Mouse (Mus musculus): ENCODE measurements around the gene Kif26b.

Gene Kif26b

DNA sequence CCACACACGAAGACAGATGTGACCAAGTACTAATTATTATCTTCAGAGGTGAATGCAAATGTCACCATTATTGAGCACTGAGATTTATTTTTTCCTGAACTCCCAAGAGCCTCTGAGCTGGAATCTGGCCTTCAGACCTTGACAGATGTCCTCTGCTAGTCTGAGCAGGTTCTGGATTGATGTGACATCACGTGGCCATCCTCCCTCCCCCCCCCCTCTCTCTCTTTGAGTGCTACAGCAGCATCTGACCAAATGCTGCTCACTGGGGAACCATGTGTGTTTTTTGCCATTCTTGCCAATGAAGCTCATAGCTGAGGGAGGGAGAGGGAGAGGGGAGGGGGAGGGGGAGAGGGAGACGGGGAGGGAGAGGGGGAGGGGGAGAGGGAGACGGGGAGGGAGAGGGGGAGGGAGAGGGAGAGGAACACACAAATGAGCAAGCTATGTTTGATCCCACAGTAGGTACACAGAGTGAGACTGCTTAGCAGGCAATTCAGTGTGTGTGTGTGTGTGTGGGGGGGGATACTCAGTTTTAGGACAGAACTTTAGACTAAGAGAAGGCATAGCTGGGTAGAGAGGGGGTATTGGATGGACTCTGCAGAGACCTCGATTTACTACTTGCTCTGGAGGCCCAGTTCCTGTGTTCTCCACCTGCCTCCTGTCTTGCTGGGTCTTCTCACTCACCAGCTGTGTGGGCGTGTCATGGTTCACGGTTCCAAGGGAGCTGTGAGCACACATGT is 241.9 kb downstream of the Kif26b start:
- no peak for DNase-seq (ENCODE audit: low spot score)

DNA sequence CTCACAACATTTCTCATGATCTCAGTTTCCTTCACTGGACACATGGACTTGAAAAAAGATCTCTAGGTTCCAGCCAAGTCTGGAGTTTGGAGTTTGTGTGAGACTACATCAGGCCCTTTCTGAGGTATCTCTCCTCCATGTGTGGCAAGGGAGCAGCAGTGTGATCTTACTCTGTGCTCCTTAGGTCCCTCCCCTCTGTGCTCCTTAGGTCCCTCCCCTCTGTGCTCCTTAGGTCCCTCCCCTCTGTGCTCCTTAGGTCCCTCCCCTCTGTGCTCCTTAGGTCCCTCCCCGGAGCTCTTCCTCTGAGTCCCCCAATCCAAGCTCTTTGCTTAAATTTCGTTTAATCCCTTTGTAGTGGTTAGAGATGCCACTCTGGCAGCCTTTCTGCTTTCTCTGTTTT is 250.8 kb downstream of the Kif26b start:
- DNase-seq (ENCODE audit: low spot score) = no peak

DNA sequence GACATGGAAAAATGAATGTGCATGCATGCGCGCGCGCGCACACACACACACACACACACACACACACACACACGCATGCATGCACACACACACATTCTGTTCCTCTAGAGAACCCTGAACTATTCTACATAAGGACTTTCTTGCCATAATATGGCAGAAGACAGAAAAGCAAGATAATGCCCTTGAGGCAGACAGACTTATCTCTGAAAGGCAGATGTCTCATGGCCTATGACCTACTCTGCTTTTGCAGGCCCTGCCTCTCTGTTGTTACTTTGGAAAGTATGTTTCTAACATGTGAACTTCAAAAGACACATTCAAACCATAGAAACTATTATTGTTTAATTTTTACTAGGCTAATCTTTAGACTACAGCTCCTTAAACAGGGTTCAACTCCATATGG is 255.1 kb downstream of the Kif26b start:
- DNase-seq (ENCODE audit: low spot score) = no peak

DNA sequence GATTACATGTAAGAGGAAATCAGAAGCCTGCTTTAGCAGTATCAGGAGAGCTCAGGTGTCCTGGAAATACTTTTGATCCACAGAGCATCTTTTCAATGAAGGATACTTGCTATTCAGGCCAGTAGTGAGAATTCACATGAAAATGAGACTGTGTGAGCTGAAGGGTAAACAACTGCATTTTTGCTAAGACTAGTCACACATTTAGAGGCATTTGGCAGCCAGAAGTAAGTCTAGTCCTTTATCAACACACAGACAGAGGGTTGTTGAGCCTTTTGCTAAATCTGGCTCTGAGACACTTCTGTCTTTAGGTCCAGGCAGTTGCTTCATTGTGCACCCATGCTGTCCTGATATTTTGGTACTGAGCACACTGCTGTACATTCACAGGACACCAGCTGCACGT is 262.3 kb downstream of the Kif26b start:
- DNase-seq (ENCODE audit: low spot score) = no peak

DNA sequence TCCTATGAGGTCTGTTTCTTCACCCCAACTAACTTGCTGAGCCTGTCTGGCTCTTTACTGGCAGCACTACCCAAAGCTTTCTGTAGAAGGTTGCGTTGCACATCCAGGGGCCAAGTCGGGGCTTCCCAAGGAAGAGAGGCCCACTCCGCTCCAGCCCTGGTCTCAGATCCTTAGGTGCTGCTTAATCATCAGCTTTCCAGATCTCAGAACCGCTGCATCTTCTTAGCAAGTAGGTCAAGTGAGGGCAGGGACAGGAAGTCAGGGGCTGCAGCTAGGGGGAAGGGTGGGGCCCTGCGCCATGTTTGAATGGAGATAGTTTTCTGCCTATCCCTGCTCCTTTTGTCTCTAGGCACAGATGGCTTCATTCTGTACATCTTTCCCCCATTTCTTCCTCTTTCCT is 263.8 kb downstream of the Kif26b start:
- DNase-seq (ENCODE audit: low spot score) = no peak

DNA sequence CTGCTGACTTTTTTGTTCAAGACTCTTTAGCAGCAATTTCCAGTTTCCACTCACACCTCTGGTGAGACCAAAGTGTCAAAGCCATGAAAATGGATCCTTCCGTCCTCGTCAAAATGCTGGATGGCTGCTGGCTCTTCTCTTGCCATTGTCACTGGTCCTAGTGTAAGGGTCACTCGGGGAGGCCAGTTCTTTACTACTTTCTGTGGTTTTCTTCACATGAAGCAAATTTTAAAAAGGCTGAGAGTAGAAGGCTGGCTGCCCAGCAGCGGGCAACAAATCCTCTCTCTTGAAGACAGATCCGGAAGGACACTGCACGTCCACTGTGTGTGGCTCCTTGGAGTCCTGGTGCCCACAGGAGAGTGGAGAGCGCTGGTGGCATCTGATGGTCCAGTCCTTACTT is 265.9 kb downstream of the Kif26b start:
- no peak for DNase-seq (ENCODE audit: low spot score)

DNA sequence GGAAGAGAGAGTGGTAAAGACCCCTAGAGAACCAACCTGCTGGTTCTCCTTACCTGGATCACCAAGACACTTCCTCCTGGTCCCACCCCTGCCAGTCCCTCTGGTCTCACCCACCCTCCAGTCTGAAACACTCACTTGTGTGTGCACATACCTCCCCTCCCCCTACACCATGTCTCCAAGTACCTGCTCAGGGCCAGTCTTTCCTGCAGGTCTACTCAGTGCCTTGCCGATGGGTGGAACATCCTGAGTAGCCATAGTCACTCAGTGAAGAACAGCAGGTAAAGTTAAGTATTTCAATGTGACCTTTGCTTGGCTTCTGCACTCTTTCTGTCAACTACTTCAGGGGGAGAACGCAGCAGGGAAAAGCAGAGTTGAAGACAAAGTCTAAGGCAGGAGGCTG is 268.5 kb downstream of the Kif26b start:
- DNase-seq (ENCODE audit: low spot score) = no peak

DNA sequence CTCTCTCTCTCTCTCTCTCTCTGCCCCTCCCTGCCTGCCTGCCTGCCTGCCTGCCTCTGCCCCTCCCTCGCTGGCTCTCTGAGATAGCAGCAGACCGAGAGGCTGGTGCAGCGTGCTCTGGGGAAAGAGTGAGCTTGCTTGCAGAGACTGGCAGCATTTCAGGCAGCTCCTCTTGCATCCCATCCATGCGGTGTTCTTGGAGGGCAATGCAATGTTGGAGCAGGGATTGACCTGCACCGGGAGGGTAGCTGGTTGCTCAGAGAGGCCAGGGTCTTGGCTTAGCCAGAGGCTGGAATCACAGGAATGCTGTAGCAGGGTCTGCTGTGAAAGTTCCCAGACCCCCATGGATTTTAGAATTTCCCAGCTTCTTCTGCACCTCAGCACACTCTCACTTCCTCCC is 269.4 kb downstream of the Kif26b start:
- DNase-seq (ENCODE audit: low spot score) = peak; percentile 18

DNA sequence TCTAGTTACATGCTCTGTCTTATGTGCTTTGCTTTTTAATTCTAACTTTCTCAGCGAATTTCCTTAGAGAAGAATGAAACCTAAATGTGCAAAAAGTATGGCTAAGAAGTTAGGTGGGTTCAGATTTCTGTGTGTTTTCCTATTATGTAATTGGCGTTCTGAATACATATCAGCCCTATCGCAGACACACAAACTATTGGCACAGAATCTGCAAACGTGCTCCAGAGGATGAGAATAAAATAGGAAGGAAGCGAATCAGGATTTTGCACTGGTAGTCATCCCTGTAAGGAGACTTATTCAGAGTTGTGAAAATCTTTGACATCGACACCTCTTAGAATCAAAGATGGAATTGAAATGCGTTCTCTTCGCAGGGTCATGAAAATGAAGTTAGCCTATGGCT is 270.0 kb downstream of the Kif26b start:
- no peak for DNase-seq (ENCODE audit: low spot score)

DNA sequence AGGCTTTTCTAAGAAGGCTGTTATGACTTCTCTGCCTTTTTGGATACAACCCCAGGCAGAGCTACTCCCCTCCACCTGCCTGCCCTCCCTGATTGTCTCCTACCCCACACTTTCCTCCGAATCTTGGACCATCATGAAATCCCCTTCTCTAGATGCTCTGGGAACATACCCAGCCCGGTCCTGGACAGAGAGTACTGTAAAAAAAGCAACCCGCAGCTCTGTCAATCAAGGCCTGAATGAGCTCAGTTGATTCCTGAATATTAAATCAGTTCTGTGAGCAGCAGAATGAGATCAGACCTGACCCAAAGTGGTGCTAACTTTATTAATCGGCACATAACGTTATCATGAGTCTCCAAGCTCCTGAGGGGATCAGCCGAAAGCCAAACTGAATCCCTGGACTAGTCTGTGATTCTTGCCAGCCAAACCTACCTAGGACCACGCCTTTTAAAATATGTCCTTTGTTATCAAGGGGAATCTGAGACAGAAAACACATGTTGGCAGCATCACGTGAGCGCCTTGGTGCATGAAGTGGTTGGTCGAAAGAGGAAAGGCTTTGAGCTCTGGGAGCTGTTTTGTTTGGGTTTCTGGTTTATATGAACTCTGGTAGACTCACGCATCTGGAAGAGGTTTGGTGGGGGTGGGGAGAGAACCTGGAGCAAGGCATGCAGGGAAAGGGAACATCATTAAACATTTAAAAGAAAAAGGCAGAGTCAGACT is 271.1 kb downstream of the Kif26b start:
- DNase-seq (ENCODE audit: low spot score) = peak; percentile 48

DNA sequence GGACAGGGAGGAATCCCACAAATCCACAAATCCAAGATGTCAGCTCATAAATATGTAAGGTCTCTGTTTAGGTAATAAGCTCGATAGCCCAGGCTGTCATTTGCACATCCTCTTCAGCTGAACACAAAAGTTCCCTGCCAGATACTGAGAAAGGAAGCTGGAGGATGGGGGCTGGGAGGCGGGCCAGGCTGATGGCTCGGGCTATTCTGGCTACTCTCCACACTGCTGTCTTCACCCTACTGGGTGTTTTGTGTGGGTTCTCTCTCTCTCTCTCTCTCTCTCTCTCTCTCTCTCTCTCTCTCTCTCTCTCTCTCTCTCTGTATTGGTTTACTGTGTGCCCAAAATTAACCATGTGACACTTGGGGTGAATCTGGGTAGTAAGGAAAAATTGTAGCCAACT is 274.2 kb downstream of the Kif26b start:
- no peak for DNase-seq (ENCODE audit: low spot score)

DNA sequence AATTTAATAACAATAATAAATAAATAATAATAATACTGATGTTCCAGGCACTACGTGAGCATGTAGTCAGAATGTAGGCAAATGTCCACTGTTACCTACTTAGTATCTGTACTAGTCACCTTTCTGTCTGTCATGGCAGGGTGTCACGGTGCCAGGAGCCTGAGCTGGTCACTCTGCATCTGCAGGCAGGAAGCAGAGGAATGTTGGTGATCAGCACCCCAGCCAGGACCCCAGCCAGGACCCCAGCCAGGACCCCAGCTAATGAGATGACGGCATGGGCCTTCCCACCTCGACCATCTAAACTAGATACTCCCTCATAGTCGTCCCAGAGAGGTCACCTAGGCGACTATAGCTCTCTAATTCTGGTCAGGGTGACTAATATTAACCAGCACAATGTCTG is 288.6 kb downstream of the Kif26b start:
- DNase-seq (ENCODE audit: low spot score) = no peak

DNA sequence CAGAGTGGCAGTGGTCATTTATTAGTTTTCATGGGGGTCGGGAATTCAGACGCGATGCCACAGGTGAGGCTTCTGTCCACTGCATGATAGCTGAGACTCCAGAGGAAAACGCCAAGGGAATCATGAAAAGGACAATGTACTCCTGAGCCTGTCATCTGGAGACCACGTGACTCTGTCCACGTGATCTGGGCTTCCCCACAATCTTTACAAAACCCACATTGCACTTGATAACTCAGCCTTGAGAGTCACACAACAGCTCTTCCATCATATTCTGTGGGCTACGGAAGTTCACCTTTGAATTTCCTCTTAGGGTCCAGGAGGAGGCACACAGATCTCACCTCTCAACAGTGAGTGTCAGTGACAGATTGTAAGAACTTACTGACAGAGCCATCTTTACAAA is 290.1 kb downstream of the Kif26b start:
- no peak for DNase-seq (ENCODE audit: low spot score)

DNA sequence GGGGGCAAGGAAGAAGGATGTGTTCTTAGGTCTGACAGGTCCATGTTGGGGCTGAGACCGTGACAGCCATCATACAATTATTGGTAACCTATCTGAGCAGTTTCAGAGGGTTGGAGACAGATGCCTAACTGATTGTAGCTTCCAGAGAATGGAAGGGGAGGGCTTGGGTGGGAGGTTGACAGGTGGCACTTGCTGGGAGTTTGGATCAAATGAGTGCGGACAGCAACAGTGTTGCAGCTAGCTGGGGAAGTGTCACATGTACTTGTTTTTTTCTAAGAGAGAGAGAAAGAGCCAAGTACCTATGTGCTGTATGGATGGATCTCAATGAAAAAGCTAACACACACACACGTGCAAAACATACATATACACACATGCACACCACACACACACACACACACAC is 291.2 kb downstream of the Kif26b start:
- DNase-seq (ENCODE audit: low spot score) = no peak

DNA sequence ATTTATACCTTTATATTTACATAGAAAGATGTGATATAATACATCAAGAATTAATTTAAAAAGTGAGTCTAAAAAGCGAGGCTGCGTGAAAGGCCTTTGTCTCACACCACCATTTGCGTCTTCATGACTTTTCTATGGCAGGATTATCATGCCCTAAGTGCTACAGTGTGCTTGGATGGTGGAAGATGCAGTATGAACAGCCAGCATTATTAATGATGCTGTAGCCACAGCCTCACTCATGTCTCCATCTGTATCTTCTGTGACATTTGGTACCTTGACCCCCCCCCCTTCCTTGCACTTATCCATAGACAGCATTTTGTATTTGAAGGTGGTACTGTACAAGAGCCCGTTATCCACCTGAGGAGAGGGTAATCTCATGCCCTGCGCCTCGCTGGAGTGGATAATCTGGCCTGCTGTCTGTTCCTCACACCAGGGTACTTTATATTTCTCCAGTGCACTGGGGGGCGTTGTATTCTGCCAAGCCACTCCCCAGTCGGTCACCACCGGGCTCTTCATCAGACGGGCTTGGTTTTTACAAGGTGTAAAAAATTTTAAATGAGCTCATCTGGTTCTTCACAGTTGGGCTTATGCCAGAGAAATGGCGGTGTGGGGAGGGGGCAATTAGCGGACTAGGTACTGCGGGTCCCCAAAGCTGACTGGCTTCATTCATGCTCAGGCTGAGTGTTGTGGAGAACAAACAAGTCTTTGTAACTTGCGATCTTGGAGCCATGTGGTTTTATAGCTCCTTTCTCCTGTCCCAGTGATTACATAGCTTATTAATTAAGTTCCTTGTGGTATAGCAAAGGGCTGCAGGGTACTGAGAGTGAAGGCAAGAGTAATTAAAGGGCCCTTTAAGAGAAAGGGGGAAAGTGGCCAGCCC is 291.9 kb downstream of the Kif26b start:
- DNase-seq (ENCODE audit: low spot score) = no peak

DNA sequence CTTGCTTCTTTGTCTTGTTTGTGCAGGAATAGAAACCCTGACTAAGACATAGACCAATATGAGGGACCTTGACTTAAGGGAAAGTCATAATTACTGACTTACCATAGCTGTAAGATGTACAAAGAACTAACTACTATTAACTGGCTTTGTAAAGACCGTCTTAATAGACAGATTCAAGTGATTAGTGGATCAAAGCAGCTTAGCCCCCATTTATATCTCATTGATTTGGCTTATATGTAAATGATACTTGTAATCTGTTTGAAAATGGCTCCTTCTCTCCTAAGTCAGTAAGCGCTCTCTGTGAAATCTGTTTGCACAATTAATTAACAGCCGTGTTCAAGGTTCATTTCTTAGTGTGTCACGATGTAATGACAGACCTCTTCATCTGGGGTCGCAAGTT is 295.9 kb downstream of the Kif26b start:
- no peak for DNase-seq (ENCODE audit: low spot score)

DNA sequence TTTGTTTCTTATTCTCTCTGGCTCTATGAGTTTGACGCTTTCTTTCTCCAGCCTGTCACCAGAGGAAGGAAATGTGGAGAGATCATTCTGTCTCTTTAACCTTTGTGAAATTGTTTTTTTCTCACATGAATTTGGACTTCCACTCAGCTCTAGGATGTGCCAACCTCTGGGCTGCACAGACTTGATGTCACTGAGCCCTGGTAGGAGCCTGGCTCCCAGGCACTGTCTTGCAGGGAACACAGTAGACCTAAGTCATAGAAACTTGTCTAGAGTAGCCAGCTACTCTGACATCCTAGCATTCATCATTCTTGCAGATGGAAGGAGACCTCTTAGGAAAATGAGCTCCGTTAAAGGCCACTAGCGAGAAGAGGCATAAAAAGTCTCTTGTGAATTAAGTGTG is 298.3 kb downstream of the Kif26b start:
- DNase-seq (ENCODE audit: low spot score) = no peak

DNA sequence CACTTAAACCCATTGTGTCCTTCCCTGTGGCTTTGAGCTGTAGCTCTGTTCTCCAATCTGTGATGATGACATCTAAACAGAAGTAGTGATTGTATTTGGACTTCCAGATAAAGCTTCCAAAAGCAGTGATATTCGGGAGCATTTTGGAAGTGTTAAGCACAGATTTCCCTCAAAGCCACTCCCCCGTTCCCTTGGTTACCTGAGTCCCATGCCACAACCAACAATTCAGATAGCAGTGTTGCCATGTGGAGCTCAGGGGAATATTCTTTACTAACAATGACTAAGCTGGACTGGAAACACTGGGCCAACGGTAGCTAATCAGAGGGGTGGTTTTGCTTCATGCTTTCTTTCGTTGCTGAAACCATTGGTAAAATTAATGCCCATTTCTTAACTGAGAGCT is 300.5 kb downstream of the Kif26b start:
- DNase-seq (ENCODE audit: low spot score) = no peak

DNA sequence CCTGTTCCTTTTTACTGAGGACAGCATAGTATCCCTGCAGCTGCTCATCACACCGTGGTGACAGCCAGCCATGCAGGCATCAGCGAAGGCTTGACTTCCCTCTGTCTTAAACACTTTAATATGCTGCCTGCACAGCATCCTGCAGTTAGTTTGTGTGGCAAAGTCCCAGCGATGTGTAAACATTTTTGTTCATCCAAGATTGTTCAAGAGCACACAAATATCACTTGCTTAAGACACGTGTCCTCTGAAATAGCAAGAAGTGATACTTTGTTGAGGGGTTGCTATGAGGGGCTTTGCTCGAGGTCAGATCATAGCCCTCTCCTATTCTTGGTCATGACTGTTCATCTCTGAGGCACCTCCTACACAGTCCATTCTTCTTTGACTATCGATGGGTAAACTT is 303.6 kb downstream of the Kif26b start:
- no peak for DNase-seq (ENCODE audit: low spot score)

DNA sequence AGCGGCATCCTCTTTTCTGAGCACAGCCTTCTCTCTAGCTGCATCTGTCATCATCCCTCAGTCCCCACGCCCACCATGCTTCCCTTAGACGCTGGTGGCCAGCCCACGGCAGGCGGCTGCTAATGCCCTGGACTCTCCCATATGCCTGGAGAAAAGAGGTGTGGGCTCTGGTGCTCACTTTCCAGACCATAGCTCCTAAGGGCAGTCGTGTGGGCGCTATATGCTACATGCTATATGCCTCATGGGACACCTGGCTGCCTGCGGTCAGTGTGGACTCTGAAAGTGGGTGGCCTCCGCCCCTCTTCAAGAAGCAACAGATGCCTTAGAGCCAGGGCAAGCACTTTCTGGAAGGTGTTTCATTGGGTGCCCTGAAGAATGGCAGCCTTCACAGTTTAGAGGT is 306.9 kb downstream of the Kif26b start:
- no peak for DNase-seq (ENCODE audit: low spot score)

DNA sequence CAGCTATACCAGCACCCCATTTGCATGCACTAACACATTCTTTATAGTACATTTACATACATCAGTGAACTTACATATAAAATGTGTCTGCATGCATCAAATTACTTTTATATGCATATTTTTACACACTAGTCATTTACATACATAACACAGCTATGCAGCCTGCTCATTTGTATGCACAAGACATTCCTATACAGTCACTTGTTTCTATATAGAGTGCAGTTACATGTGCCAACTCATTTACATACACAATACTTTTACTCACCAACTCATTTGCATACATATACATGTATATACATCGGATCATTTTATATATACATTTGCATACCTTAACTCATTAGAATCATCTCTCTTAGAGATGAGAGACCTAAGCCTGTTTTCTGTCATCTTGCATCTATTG is 308.1 kb downstream of the Kif26b start:
- no peak for DNase-seq (ENCODE audit: low spot score)

DNA sequence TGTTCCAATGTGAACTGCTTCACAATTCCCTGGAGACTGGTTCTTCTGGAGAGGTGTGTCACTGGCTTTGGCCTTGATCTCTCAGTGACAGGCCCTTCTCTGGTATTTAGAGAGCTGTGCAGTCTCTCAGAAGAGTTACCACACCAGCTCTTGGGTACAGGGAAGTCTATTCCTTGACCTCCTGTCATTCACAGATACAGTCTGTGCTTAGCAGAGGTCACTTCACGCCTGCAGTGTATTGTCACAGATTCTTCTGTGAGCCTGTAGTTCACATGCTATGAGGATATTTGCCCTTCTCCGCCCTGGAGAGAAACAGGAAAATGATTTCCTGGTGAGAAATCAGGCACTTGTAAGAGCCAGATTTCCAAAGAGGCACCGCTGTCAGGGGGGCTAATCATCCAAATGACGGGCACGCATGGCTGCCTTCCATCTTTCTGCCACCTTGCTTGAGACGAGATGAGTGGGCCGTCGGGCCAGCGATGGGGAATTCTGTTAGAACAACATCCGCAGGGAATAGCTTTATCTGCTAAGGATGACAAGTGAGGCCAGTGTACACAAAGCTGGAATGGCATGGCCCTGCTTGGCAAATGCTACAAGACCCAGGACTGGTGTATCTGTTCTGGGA is 309.9 kb downstream of the Kif26b start:
- DNase-seq (ENCODE audit: low spot score) = no peak

DNA sequence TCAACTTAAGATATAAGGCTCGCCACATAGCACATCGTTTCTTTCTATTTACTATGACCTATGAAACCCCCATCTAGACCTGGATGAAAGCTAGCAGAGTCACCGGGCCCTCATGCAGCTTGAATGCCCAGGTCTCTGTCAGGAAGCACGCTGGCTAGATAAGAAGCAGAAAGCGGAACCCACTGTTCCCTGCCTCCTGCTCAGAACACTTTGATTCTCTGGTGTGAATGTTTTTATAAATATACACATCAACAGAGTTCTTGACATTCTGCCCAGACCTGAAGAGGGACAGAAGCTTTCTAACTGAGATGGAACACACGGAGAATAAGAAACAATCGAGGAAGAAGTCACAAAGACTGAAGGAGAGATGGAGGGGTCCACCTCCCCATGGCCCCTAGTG is 311.4 kb downstream of the Kif26b start:
- no peak for DNase-seq (ENCODE audit: low spot score)
